Mouse (Mus musculus): Measurements from ENCODE around the gene Prr5. TPM values are rescaled to one million over a fixed set of nuclear protein-coding genes. Genes with fewer than 3 reads are reported as not detected.

Prr5 gene
- polyA plus RNA-seq, 1 experiment from 2014 or later: 33.1 TPM

- DNase-seq (ENCODE audit: low spot score): no peak
- Histone ChIP-seq H3K4me1 (peaks cover 38% of the 10 kb centered on the region), H3K27me3 (ENCODE audit: insufficient read depth, poor library complexity, severe bottlenecking) (no peaks in the 10 kb centered on the region), H3K9me3 (no peaks in the 10 kb centered on the region), H3K27ac (no peak overlapping the region), H3K4me3 (no peak overlapping the region), H3K36me3 (peaks cover 79% of the 10 kb centered on the region)
- 89% methylated on average over 6 of the region's 6 CpGs for WGBS
Observed at GRCm38 (mm10) chr15:84689356-84689755, 19.9 kb downstream of the Prr5 start.

- peaks cover 87% of the 10 kb centered on the region for H3K36me3 ChIP-seq
- no peak overlapping the region for H3K27ac ChIP-seq
- 94% methylated on average over 6 of the region's 6 CpGs for WGBS
Observed at GRCm38 (mm10) chr15:84691513-84691912, 22.1 kb downstream of the Prr5 start.

GRCm38 (mm10) chr15:84692645-84693044 is 23.2 kb downstream of the Prr5 start:
- H3K9me3 ChIP-seq: no peaks in the 10 kb centered on the region
- DNase-seq (ENCODE audit: low spot score): no peak
- H3K27me3 ChIP-seq (ENCODE audit: insufficient read depth, poor library complexity, severe bottlenecking): no peaks in the 10 kb centered on the region
- H3K4me3 ChIP-seq: no peak overlapping the region
- WGBS: 90% methylated on average over 7 of the region's 7 CpGs
- H3K4me1 ChIP-seq: peaks cover 37% of the 10 kb centered on the region
- H3K27ac ChIP-seq: no peak overlapping the region
- H3K36me3 ChIP-seq: peaks cover 94% of the 10 kb centered on the region

More at GRCm38 (mm10) chr15:84691513-84691912, 22.1 kb downstream of the Prr5 start:
- no peaks in the 10 kb centered on the region for H3K9me3 ChIP-seq
- H3K4me1 ChIP-seq: peaks cover 37% of the 10 kb centered on the region
- no peak overlapping the region for H3K4me3 ChIP-seq
- H3K27me3 ChIP-seq (ENCODE audit: insufficient read depth, poor library complexity, severe bottlenecking): no peaks in the 10 kb centered on the region
- DNase-seq (ENCODE audit: low spot score): no peak

GRCm38 (mm10) chr15:84696021-84696420 is 26.6 kb downstream of the Prr5 start:
- no peak for DNase-seq (ENCODE audit: low spot score)
- no peaks in the 10 kb centered on the region for H3K27me3 ChIP-seq (ENCODE audit: insufficient read depth, poor library complexity, severe bottlenecking)
- H3K36me3 ChIP-seq: peaks cover 78% of the 10 kb centered on the region
- H3K27ac ChIP-seq: 0 out of 2 replicates have a peak overlapping the region, but pooled peaks have one; percentile 25
- peaks cover 32% of the 10 kb centered on the region for H3K4me1 ChIP-seq
- no peaks in the 10 kb centered on the region for H3K9me3 ChIP-seq
- no peak overlapping the region for H3K4me3 ChIP-seq
- WGBS: 69% methylated on average over 4 of the region's 4 CpGs

- Histone ChIP-seq H3K4me3 (no peak overlapping the region), H3K27me3 (ENCODE audit: insufficient read depth, poor library complexity, severe bottlenecking) (no peaks in the 10 kb centered on the region), H3K36me3 (peaks cover 78% of the 10 kb centered on the region), H3K9me3 (no peaks in the 10 kb centered on the region), H3K27ac (peak overlapping the region; percentile 24; the same call in 1 of the 2 replicates), H3K4me1 (peaks cover 44% of the 10 kb centered on the region)
- DNase-seq (ENCODE audit: low spot score): no peak
- WGBS: 85% methylated on average over 11 of the region's 11 CpGs
Observed at GRCm38 (mm10) chr15:84697611-84698011, 28.2 kb downstream of the Prr5 start.

DNA sequence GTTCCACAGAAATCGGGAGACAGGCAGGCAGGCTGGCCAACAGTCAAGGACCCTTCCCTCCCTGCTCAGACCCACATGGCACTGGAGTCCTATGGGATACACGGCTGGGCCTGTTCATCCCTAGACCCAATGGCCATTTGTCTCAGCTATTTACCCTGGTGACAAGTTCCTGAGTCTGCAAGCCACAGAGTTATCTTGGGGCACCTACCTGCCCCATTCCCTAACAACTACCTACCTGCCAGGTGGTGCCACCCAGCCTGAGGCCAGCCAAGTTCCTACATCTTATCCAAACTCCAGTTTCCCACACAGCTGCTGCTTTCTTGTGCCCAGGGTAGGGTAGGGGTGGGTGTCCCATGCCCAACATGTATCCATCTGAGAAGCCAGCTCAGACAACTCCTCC is 28.8 kb downstream of the Prr5 start:
- Histone ChIP-seq H3K9me3 (no peaks in the 10 kb centered on the region), H3K27ac (no peak overlapping the region), H3K36me3 (peaks cover 78% of the 10 kb centered on the region), H3K27me3 (ENCODE audit: insufficient read depth, poor library complexity, severe bottlenecking) (no peaks in the 10 kb centered on the region), H3K4me3 (no peak overlapping the region), H3K4me1 (peaks cover 44% of the 10 kb centered on the region)
- WGBS: 78% methylated on average over 2 of the region's 2 CpGs
- no peak for DNase-seq (ENCODE audit: low spot score)

DNA sequence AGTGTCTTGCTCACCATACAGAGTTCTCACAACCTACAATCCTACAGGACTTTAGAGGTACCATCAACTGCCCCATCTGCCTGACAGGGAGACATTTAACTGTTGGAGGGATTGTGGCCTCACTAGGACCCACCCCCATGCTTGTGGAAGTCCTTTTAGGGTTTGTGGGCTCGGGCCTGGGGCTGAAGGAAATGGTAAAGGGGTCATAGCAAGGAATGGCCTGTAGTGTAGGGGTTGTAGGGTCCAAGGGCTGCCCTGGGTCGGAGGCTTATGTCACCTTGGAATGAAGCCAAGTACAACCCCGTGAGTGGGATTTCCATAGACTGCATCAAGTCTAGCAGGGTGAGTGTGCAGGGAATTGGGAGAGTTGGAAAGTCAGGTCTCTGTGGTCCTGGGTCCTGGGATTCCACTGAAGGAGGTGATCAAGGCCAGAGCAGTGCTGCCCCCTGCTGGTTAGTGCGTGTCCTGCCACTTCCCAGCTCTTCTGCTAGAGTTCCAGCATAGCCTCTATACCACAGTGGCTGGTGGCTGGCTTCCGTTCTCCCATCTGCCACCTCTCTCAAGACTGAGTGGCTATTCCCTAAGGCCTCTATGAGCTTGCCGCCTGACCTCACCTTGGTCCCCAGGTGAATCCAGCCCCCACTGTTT is 30.9 kb downstream of the Prr5 start:
- Histone ChIP-seq H3K27me3 (ENCODE audit: insufficient read depth, poor library complexity, severe bottlenecking) (no peaks in the 10 kb centered on the region), H3K9me3 (no peaks in the 10 kb centered on the region), H3K36me3 (peaks cover 67% of the 10 kb centered on the region), H3K27ac (no peak overlapping the region), H3K4me1 (peaks cover 42% of the 10 kb centered on the region), H3K4me3 (no peak overlapping the region)
- WGBS: 48% methylated on average over 6 of the region's 6 CpGs
- peak; percentile 88 for DNase-seq (ENCODE audit: low spot score)

GRCm38 (mm10) chr15:84701947-84702346 is 32.5 kb downstream of the Prr5 start:
- Histone ChIP-seq H3K36me3 (peaks cover 53% of the 10 kb centered on the region), H3K4me1 (peaks cover 27% of the 10 kb centered on the region), H3K4me3 (no peak overlapping the region), H3K27ac (no peak overlapping the region), H3K9me3 (no peaks in the 10 kb centered on the region), H3K27me3 (ENCODE audit: insufficient read depth, poor library complexity, severe bottlenecking) (no peaks in the 10 kb centered on the region)
- WGBS: 32% methylated on average over 4 of the region's 4 CpGs
- DNase-seq (ENCODE audit: low spot score): no peak

- no peaks in the 10 kb centered on the region for H3K27me3 ChIP-seq (ENCODE audit: insufficient read depth, poor library complexity, severe bottlenecking)
- 88% methylated on average over 29 of the region's 29 CpGs for WGBS
- H3K4me3 ChIP-seq: no peak overlapping the region
Observed at GRCm38 (mm10) chr15:84702391-84703345, 33.2 kb downstream of the Prr5 start.

GRCm38 (mm10) chr15:84703992-84704391 is 34.6 kb downstream of the Prr5 start:
- Histone ChIP-seq H3K9me3 (no peaks in the 10 kb centered on the region), H3K27me3 (ENCODE audit: insufficient read depth, poor library complexity, severe bottlenecking) (no peaks in the 10 kb centered on the region), H3K4me3 (no peak overlapping the region), H3K27ac (no peak overlapping the region), H3K4me1 (peaks cover 16% of the 10 kb centered on the region), H3K36me3 (peaks cover 43% of the 10 kb centered on the region)
- no peak for DNase-seq (ENCODE audit: low spot score)
- WGBS: 78% methylated on average over 7 of the region's 7 CpGs

More at GRCm38 (mm10) chr15:84702391-84703345, 33.2 kb downstream of the Prr5 start:
- DNase-seq (ENCODE audit: low spot score): no peak
- H3K27ac ChIP-seq: no peak overlapping the region
- H3K4me1 ChIP-seq: peaks cover 20% of the 10 kb centered on the region
- H3K36me3 ChIP-seq: peaks cover 45% of the 10 kb centered on the region
- H3K9me3 ChIP-seq: no peaks in the 10 kb centered on the region

DNA sequence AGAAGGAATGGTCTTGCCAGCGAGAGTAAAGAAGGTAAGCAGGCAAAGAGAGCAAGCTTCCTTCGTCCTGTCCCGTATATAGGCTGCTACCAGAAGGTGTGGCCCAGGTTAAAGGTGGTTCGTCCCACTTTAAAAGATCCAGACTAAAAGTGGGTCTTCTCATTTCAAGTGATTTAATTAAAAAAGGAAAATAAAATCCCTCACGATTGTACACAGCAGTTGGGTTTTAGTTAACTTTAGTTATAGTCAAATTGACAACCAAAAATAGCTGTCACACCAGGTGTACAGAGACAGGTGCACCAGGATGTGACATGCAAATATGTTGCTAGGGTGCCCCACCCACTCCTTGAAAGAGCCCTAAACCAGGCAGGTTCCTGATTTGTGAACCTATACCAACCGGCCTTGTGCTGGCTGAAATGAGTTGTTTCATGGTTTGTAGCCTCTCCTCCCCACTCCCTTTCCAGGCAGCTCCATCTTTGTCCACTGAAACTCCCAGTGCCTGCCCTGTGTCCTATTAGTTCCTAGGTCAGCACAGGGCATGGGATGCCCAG is 36.0 kb downstream of the Prr5 start:
- Histone ChIP-seq H3K36me3 (peaks cover 32% of the 10 kb centered on the region), H3K27me3 (ENCODE audit: insufficient read depth, poor library complexity, severe bottlenecking) (no peaks in the 10 kb centered on the region), H3K27ac (no peak overlapping the region), H3K9me3 (no peaks in the 10 kb centered on the region), H3K4me1 (peaks cover 16% of the 10 kb centered on the region), H3K4me3 (no peak overlapping the region)
- DNase-seq (ENCODE audit: low spot score): no peak
- WGBS: 83% methylated on average over 6 of the region's 6 CpGs

DNA sequence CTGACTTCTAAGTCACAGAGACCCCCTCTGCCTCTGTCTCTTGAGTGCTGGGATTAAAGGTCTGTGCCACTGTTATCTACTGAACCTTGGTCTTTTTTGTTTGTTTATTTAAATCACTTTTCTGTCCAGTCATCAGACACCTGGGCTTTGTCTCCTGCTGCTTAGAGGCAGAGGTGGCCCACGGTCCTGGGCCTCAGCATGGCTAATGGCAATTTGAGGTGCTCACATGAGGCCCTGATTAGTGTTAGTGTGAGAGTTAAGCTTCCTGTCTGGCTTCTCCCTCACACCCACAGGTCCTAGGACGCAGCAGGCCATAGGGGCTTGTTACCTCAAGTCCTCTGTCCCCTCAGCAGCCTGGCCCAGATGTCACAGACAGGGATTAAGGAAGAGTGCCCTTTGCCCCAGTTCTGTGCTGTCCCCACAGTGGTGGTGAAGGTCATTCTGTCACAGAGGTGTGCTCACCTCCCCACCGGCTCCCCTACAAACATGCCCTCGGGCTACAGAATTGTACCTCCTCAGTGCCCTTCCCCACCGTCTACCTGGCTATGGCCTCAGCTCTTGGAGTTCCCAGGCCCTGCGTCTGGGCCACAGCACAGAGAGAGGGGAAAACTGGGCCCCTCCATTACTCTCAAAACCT is 37.7 kb downstream of the Prr5 start:
- 61% methylated on average over 6 of the region's 6 CpGs for WGBS
- H3K4me3 ChIP-seq: no peak overlapping the region

More for the DNA sequence above, 37.7 kb downstream of the Prr5 start:
- no peaks in the 10 kb centered on the region; the same call in 1 of the 2 replicates for H3K27me3 ChIP-seq (ENCODE audit: insufficient read depth, poor library complexity, severe bottlenecking)
- peak overlapping the region; percentile 3; the same call in 1 of the 2 replicates for H3K27ac ChIP-seq
- H3K4me1 ChIP-seq: peaks cover 18% of the 10 kb centered on the region
- H3K36me3 ChIP-seq: peaks cover 19% of the 10 kb centered on the region
- DNase-seq (ENCODE audit: low spot score): no peak
- H3K9me3 ChIP-seq: no peaks in the 10 kb centered on the region

All from heart, embryonic 10.5 days (tissue).